Mouse (Mus musculus): ENCODE results near the gene Gm13696. TPM values are rescaled to one million over a fixed set of nuclear protein-coding genes. Genes with fewer than 3 reads are reported as not detected.

Gm13696 gene
- total RNA-seq, 1 experiment from 2014 or later, result not detected

- no peak for ATAC-seq (ENCODE audit: extremely low read depth, insufficient number of reproducible peaks, low FRiP score, poor library complexity, severe bottlenecking)
Measured at GRCm38 (mm10) chr2:84021930-84022329, 49.0 kb downstream of the Gm13696 start.

- ATAC-seq (ENCODE audit: extremely low read depth, insufficient number of reproducible peaks, low FRiP score, poor library complexity, severe bottlenecking), result no peak
Measured at GRCm38 (mm10) chr2:84022905-84023304, 50.0 kb downstream of the Gm13696 start.

GRCm38 (mm10) chr2:84023319-84023718 lies 50.4 kb downstream of the Gm13696 start:
- no peak for ATAC-seq (ENCODE audit: extremely low read depth, insufficient number of reproducible peaks, low FRiP score, poor library complexity, severe bottlenecking)

Other genes starting within 250 kb of the Gm13696 start
- 37.6 and 45.8 TPM in 2 replicates for gene Itgav, start 248.7 kb upstream of the Gm13696 start, total RNA-seq (2017)
- gene Fam171b, start 160.5 kb upstream of the Gm13696 start, total RNA-seq (2017), result not detected in 2 replicates
- not detected in 2 replicates for gene Zswim2, start 31.9 kb upstream of the Gm13696 start, total RNA-seq (2017)
- not detected in 2 replicates for gene Gm13698, start 17.4 kb upstream of the Gm13696 start, total RNA-seq (2017)
- gene Gm13693, start 11.6 kb upstream of the Gm13696 start, total RNA-seq (2017), result not detected in 2 replicates
- not detected in 2 replicates for gene Gm13695, start 5.8 kb upstream of the Gm13696 start, total RNA-seq (2017)
- gene Gm13694, start 5.8 kb downstream of the Gm13696 start, total RNA-seq (2017), result not detected in 2 replicates
- not detected in 2 replicates for gene Gm13697, start 11.6 kb downstream of the Gm13696 start, total RNA-seq (2017)
- not detected in 2 replicates for gene Gm13691, start 17.4 kb downstream of the Gm13696 start, total RNA-seq (2017)

Data from neutrophil, adult 5-6 weeks (primary cell).